Mouse (Mus musculus) cerebellum, postnatal 4 days (tissue): ENCODE results near the gene Atp2b4.
A peak's percentile ranks its signal among the peaks of the same experiment; 100 is the strongest.
"Not testable (repeated sequence)": the region's sequence is repeated elsewhere in the genome, so short reads cannot be mapped to it uniquely, and the experiment has no call there.

Experiments
- DNase-seq, 2 experiments: peaks; one replicate each; pipeline ENCODE4 v3.0.0; 2022; ENCODE audit warnings: low spot score in 2 of 2, mixed read lengths in 1 of 2

Gene Atp2b4

DNA sequence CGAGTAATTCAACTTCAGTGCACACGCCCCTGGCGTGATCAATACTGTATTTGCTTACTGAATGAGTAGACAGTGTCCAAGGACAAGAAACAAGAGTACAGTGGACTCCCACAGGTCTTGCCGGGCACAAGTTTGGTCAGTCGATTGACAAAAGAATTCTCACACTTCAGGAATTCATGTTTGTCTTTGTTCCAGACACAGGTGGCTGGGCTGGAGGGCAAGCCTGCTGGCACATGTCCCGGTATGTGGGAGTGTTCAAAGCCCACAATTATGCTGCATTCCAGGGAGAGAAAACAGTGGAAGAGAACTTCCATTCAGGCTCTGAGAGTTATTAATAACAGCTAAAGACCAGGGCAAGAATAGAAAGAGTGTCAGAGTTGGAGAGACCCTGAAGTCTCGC, 104.9 kb downstream of the Atp2b4 start:
- no peak for DNase-seq

DNA sequence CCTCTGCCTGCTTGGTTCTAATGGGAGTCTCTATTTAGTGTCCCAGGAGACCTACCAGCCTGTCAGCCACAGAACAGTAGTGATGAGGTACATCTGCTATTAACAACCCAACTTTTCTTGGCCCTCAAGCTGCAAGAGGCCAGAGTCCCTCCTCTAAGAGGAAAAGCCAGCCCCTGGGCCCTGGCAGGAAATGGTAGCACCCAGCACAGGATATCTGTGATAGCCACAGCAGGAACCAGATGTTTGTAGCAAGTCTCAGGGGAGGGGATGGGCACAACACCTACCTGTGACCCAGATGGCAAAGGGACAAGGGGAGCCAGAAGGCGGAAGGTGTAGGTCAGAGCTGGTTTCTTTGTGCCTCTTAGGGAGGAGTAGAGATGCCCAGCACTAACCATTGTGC, 106.0 kb downstream of the Atp2b4 start:
- DNase-seq: no peak

DNA sequence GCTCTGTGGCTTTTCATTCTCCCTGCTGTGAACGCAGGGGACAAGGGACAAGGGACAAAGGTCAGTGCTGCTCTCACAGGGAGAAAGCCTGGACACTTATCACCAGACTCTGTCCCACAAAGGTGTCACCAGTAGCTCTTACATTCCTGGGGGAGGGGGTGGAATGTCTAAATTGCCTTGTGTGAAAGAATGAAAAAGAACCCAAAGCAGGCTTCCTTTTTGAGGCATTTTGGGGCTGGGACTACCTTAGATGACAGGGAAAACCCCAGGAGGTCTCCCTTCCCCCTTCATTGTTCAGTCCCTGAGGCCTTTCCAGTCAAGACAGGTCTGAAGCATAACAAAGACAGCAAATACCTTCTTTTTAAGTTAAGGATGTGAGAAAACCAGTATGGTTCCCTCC, 106.5 kb downstream of the Atp2b4 start:
- no peak for DNase-seq

DNA sequence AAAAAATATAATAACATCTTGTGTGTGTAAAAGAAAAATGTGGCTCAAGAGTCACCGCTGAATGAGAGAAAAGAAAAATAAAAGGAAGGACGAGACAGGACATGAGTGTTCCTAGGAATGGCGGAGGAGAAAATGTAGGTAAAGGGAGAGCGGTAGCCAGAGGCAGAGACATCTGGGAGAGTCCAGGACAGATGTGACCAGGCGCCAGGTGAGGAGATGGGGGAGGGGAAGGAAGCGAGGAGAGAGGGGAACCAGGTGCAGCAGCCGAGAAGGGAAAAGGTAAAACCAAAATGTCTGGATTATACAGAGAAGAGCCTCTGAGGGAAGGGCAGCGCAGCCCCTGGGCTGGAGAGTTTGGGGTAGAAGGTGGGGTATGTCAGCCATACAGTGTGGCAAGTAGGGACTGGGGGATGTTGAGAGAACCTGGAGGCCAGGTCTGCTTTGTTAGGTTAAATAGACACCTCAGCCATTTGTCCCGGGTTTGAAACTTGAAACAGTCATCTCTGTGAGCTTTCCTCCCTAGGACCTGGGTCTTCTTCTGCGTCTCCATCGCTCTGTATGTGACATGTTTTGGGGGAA, 107.2 kb downstream of the Atp2b4 start:
- DNase-seq: no peak

DNA sequence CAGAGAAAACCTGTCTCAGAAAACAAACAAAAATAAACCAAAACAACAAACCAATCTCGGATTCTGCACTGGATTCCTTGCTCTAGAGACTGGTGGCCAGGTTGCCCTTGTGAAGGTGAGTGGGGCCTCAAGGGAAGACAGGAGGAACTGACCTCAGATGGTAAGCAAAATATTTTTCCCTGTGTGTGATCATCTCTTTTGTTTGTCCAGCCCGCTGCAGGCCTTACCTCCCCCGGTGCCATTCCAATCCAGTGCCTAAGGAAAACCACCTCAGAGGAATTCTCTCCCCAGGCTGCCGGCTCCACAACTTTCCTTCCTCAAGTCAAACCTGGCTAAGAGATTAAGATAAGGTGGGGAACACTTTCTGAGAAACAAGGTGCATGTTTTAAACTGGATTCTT, 108.6 kb downstream of the Atp2b4 start:
- no peak for DNase-seq

DNA sequence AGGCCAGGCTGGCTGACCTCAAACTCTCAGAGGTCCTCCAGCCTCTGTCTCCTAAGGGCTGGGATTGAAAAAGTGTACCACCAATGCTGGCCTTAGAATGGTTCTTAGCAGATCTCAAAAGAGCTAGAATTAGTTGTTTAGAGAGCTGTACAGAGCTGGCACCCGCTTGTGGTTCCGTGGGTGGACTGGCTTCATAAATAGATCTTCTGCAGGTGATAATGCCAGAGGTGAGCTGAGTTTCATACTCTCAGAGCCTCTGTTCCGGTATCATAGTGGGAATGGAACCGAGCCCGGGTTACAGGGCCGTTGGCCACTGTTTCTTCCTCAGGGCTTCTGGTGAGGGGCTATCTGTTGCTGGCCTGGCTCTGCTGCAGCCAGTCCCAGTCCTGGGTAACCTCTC, 109.8 kb downstream of the Atp2b4 start:
- DNase-seq: no peak

DNA sequence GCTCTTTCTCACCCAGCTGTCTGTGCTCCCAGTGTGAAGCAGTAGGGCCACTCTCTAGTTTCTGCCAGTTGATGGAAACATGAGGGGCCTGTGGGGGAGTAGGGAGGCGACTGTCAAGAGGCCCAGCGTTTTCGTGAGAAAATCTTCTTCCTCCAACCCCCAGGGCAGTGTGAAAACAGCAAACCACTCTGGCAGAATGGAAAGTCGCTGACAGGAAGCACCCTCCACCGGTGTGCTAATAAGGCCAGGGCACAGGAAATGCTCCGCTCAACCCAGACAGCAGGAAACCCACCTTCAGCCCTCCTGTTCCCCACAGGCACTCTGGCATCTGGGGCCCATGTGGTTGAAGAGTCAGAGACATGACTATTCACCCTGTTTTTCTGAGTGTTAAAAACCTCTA, 110.9 kb downstream of the Atp2b4 start, which contains the start of gene Lax1:
Gene Lax1 (minus strand): TSS at position 212 of the 400 bp plus-strand sequence.
- no peak for DNase-seq

DNA sequence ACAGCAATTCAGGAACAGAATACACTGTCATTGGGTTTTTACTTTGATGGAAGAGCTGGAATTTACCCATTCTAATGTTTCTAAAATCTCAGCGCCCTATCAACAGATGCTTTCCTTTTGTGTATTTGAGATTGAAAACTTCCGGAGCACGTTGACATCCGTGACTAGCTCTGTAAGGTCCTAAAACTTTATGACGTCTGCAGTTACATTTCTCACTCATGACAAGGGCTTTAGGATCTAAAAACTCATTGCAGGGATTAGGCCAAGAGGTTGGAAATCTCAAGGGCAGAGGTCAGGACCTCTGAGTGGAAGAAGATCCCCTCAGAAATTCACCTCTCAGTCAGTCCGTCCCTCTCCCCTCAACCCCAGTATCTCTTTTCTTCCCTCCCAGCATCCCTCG, 112.5 kb downstream of the Atp2b4 start:
- DNase-seq: no peak

DNA sequence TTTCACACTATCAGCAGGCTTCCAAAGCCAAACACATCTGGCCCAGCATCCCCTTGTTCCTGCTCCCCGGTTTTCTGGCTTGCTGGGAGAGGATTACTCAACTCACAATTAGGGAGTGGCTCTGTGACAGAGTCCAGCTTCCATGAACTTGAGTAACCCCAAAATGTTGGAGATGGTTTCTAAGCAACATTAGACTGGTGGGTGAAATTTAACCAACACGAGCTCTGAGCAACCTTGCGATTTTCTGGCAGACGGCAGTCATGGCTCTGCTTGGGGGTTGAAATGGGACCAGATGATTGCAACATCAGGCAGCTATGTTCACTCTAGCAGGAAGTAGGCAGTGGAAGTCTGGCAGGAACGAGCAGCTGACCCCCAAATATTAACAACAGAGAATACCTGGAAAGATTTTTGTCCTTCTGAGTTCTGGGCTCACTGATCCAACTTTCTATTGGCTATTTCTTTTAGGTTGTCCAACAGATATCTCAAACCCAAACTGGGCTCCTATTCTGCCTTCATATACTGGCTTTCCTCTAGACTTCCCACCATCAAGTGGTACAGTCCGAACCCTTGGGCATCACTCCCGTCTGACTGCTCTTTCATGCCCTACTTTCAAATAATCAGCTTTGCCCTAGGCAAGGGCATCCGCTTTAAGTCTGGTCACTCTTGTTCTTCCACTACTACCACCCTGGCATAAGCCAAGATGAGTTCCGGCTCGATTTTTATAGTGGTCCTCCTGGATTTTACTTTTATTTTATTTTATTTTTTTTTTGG, 114.9 kb downstream of the Atp2b4 start:
- no peak for DNase-seq

DNA sequence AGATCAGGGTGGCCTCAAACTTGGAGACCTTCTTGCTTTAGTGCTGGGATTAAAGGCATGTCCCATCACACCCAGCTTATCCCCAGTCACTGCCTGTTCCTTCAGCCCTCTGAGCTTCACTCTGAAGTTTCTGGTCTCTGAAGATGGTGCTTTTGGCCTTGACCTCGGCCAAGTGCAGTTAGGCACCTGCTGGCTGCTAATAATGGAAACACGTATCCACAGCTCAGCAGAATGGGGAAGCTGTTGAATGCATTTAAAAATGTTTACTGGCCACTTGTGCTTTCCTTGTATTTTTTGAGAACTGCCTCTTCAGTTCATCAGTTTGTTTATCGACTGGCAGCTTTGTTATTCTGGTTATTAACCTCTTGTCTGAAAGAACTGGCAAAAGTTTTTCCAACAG, 129.0 kb downstream of the Atp2b4 start:
- no peak for DNase-seq

DNA sequence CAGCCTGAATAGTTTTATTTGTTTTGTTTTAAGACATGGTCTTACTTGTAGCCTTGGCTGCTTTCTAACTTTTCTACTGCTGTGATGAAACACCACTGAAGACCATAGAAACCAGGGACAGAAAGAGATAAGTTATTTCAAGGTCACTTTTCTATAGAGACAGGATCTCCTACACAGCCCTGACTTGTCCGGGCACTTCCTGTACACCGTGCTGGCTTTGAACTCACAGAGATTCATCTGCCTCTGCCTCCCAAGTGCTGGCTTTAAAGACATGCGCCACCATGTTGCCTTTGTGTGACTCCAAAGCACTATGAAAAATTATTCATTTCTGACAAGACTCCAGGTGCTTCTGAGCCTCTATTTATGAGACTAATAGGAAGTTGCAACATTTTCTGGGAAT, 129.6 kb downstream of the Atp2b4 start:
- DNase-seq: no peak

DNA sequence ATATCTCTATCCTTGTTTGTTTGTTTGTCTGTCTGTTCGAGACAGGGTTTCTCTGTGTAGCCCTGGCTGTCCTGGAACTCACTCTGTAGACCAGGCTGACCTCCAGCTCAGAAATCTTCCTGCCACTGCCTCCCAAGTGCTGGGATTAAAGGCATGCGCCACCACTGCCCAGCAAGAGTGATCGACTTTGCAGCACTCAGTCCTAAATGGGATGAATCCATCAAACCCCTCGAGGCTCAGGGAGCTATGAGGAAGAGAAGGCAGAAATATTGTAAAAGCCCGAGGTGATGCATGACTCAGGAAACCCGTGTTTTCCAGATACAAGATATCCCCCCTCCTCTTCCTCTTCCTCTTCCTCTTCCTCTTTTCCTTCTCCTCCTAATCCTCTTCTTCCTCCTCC, 130.1 kb downstream of the Atp2b4 start:
- DNase-seq: no peak

DNA sequence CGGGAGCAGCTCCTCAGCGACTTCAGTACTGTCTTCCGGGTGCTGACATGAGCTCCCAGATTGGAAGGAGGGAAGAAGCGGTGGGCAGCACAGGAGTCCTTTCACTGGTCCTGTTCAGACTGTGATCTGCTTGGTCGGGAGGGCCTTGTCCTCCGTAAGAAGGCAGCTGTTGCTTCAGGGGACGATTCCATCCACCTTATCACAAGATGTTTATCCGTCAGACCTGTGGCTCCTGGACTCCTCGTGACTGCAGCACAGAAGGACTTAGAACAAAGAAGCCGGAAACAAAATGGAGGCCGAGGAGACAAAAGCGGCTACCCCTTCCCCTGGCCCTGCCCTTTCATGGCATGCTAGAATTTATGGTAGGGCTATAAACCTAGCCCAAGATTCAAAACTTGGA, 130.7 kb downstream of the Atp2b4 start:
- DNase-seq: no peak

DNA sequence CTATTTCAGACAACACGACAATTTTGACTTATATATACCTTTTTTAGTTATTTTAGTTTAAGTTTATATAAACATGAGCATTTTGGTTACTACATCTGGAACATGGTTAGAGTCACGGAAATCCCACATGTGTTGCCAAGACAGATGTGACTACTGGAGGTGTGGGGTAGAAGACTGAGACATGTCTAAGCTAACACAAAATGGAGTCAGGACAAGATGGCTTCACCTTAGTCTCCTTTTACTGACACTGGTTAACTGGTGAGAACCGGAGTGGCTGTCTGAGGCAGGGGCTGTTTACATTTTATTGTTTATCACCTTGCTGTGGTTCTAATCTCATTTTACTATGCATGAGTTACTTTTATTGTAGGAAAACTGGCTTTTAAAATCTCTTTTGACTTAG, 132.2 kb downstream of the Atp2b4 start:
- no peak for DNase-seq

DNA sequence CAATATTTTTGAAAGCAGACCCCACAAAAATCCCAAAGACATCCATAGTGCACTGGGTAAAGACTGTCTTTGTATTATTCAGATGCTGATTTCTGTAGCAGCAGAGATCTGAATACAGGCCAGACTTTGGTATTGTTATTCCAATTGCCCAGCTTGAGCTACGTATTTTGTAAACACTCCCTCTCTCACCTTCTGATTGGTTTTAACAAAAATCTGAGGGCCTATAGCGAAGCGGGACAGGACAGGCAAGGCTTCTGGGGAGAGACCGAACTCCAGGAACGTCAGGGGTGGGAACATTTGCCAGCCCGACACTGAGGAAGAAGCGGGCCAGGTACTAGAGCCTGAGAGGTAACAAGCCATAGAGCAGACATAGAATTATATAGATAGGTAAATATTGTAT, 133.1 kb downstream of the Atp2b4 start:
- DNase-seq: no peak

DNA sequence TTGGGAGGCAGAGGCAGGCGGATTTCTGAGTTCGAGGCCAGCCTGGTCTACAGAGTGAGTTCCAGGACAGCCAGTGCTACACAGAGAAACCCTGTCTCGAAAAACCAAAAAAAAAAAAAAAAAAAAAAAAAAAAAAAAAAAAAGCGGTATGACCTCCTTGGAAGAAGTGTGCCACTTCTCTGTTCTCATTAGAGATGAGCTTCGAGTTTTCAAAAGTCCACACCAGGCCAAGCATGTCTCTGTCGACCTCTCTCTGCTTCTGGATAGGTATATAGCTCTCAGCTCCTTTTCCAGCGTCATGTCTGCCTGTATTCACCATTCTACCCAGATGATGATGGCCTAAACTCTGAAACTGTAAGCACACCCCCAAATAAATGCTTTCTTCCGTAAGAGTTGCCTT, 135.1 kb downstream of the Atp2b4 start:
- not testable (repeated sequence) for DNase-seq

DNA sequence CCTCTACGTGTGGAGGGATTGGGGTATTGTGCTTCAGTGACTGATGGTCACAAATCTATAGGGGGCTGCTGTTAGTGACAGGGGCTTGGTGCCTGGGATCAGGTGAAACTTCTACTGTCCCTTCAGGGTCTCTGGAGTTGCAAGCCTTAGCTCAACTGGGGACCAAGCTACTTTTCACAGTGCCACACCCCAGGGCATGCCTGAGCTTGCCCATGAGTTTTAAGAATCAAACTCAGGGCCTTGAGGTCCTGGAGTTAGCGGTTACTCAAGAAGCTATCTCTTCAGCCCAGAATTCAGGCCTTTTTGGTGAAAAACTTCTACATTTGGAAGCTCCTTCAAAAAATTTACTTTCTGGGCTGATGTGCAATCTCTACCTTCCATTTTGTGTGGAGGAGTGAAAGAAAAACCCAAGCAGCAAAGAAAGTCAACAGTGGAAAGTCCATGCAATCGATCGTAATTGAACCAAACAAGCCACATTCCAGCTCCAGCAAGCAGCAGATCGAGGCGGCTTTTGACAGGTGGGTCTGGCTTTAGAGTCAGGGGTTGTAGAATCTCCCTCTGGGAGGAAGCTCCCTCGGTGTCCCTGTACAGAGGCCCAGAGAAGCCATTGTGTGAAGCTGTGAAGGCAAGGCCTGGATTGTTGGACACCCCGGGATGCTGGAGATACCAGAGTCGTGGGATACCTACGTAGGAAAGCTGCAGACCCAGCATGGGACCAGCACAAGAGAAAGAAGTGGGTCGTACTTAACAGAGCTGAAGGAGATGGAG, 136.5 kb downstream of the Atp2b4 start:
- no peak for DNase-seq

DNA sequence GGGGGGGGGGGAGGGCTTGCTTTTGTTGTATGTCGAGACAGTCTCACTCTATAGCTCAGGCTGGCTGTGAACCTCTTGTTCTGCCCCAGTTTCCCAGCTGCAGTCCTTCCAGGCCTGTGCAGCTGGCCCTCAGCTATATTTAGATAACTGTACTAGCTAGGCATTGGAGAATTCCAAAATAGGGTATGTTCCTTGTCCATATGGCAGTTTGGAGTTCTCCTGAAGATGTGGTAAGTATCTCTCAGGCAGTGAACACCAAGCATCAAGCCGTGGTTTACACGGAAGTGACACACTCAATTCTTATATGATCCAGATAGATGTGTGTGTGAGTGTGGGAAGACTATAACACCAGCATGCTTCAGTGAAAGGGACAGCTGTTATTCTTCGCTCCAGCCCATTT, 137.4 kb downstream of the Atp2b4 start:
- DNase-seq: no peak

DNA sequence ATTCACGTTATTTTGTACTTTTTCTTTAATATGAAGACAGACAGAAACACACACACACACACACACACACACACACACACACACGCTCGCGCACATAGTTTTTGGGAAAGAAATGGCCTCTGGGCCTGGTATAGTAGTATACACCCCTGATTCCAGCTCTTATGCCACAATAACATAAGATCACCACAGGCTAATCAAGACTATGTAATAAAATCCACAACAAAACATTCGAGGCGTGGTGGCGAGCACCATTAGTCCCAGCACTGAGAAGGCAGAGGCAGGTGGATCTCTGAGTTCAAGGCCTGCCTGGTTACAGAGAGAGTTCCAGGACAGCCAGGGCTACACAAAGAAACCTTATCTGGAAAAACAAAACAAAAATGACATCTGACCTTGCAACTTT, 137.9 kb downstream of the Atp2b4 start:
- no peak for DNase-seq

DNA sequence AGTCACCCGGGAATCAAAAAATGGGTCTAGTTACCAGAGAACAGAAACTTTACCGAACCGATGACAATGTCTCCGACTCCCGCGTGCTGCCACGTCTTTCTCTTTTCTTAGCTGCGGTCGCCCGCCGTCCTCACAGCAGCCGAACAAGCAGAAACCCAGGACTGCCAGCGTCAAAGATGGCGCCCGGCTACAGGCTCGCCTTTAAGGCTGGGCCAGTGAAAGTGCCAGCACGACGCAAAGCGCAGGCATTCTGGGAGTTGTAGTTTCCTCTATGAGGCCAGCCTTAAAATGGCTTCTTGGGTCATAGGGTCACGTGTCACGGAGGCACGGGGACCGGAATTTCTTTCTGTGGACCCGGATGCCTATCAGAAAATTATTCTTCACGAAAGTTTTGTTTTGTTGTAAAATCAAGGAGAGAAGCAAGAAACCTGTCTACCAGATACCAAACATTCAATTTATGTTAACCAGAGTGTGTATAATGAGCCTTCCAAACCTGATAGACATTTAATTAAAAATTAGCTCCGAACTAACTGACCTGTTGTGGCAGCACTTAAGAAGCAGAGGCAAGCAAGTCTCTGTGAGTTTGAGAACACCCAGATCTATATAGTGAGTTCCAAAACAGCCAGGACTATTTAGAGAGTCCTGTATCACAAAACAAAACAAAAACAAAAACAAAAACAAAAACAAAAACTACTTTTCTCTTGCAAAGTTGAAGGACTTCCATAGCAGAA, 139.5 kb downstream of the Atp2b4 start, which contains the start of gene Gm38394:
Gene Gm38394 (minus strand): TSS at position 116 of the 731 bp plus-strand sequence.
- DNase-seq: peak; percentile 74 to 86

DNA sequence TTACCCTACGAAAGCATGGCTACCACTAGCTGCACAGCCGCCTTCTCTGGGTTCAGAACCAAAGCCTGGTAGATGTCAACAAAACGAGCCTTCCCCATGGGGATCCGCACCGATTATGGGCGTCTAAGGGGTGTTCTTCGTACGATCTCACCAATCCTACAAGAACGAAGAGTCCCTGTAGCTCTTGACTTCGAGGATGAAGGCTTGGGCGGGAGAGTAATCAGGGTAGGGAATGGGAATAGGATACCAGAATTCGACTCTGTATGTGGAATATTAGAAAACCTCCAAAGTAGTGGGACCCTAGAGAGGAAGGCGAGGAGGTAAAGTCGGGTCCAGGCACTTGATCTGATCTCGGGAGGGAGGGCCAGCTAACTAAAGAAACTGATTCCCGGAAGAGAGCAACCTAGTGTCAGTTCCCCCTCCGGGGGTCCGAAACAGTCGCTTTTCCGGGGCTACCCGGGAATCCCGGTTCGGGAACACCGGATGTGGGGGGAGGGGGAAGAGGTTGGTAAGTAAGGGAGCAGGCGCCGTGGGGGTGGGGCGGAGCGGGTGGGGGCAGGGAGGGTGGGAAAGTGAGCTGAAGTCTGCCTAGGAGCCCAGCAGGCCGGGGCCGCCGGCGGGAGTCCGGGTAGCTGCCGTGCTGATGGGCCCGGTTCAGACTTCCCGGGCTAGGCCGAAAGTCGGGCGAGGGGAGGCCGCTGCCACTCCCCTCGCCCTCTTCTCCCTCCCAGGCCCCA, 140.2 kb downstream of the Atp2b4 start, which contains the start of gene Zbed6:
Gene Zbed6 (minus strand): TSS at position 420 of the 737 bp plus-strand sequence.
- peak; percentile 52 to 73 for DNase-seq
